Mouse (Mus musculus): ENCODE results near the gene Olfr553.
A peak's percentile ranks its signal among the peaks of the same experiment; 100 is the strongest.
"Not testable (repeated sequence)": the region's sequence is repeated elsewhere in the genome, so short reads cannot be mapped to it uniquely, and the experiment has no call there.

The Olfr553 gene

GRCm38 (mm10) chr7:102618118-102618517, at the start of gene Olfr553:
TSS of gene Olfr553 (minus strand) at chr7:102618218.
- no peak for DNase-seq (ENCODE audit: low read depth in 2 of 2, low spot score in 2 of 2)

GRCm38 (mm10) chr7:102665378-102665777, 47.4 kb upstream of the Olfr553 start:
- no peak for DNase-seq (ENCODE audit: low read depth in 2 of 2, low spot score in 2 of 2)

GRCm38 (mm10) chr7:102664599-102664998, 46.6 kb upstream of the Olfr553 start, which contains the start of gene Olfr556:
TSS of gene Olfr556 (plus strand) at chr7:102664899.
- no peak for DNase-seq (ENCODE audit: low read depth in 2 of 2, low spot score in 2 of 2)

GRCm38 (mm10) chr7:102658523-102658922, 40.5 kb upstream of the Olfr553 start, which contains the start of gene Olfr555:
TSS of gene Olfr555 (plus strand) at chr7:102658823.
- no peak for DNase-seq (ENCODE audit: low read depth in 2 of 2, low spot score in 2 of 2)

GRCm38 (mm10) chr7:102644945-102645344, 26.9 kb upstream of the Olfr553 start:
- DNase-seq (ENCODE audit: low read depth in 2 of 2, low spot score in 2 of 2) = not testable (repeated sequence)

GRCm38 (mm10) chr7:102638132-102638531, 20.1 kb upstream of the Olfr553 start, which contains the start of gene Olfr554:
TSS of gene Olfr554 (plus strand) at chr7:102638432.
- DNase-seq (ENCODE audit: low read depth in 2 of 2, low spot score in 2 of 2) = no peak

- DNase-seq (ENCODE audit: low read depth in 2 of 2, low spot score in 2 of 2) = peak; percentile 48 to 63
Measured at GRCm38 (mm10) chr7:102636665-102637064, 18.6 kb upstream of the Olfr553 start.

- DNase-seq (ENCODE audit: low read depth in 2 of 2, low spot score in 2 of 2) = not testable (repeated sequence)
Measured at GRCm38 (mm10) chr7:102620368-102620767, 2.4 kb upstream of the Olfr553 start.

GRCm38 (mm10) chr7:102619608-102620007, 1.6 kb upstream of the Olfr553 start:
- DNase-seq (ENCODE audit: low read depth in 2 of 2, low spot score in 2 of 2) = no peak

GRCm38 (mm10) chr7:102597378-102598031, 20.5 kb downstream of the Olfr553 start, which contains the start of gene Olfr552:
TSS of gene Olfr552 (plus strand) at chr7:102597770.
- no peak for DNase-seq (ENCODE audit: low read depth in 2 of 2, low spot score in 2 of 2)

GRCm38 (mm10) chr7:102591786-102592185, 26.2 kb downstream of the Olfr553 start, which contains the start of gene Olfr551:
TSS of gene Olfr551 (minus strand) at chr7:102591886.
- no peak for DNase-seq (ENCODE audit: low read depth in 2 of 2, low spot score in 2 of 2)

GRCm38 (mm10) chr7:102575998-102576397, 42.0 kb downstream of the Olfr553 start:
- DNase-seq (ENCODE audit: low read depth in 2 of 2, low spot score in 2 of 2) = no peak

- DNase-seq (ENCODE audit: low read depth in 2 of 2, low spot score in 2 of 2) = no peak
Measured at GRCm38 (mm10) chr7:102573174-102573830, 44.7 kb downstream of the Olfr553 start.

- DNase-seq (ENCODE audit: low read depth in 2 of 2, low spot score in 2 of 2) = no peak
Measured at GRCm38 (mm10) chr7:102571142-102571541, 46.9 kb downstream of the Olfr553 start, which contains the start of gene Olfr550. TSS of gene Olfr550 (plus strand) at chr7:102571442.

- no peak for DNase-seq (ENCODE audit: low read depth in 2 of 2, low spot score in 2 of 2)
Measured at GRCm38 (mm10) chr7:102566219-102566618, 51.8 kb downstream of the Olfr553 start.

GRCm38 (mm10) chr7:102564999-102565997, 52.7 kb downstream of the Olfr553 start, which contains the start of gene Trim21:
TSS of gene Trim21 (minus strand) at chr7:102565486.
- DNase-seq (ENCODE audit: low read depth in 2 of 2, low spot score in 2 of 2) = peak; percentile 65 to 71

All from CD8-positive naive resting alpha-beta T cell, adult 2 months (primary cell).